Mouse (Mus musculus): ENCODE measurements at regions not wholly inside any gene's neighbourhood (a gene's known extent, or its start where the extent isn't known, plus 50 kb on each side); places are given as distances from the start of the nearest gene placed in this dataset.

DNA sequence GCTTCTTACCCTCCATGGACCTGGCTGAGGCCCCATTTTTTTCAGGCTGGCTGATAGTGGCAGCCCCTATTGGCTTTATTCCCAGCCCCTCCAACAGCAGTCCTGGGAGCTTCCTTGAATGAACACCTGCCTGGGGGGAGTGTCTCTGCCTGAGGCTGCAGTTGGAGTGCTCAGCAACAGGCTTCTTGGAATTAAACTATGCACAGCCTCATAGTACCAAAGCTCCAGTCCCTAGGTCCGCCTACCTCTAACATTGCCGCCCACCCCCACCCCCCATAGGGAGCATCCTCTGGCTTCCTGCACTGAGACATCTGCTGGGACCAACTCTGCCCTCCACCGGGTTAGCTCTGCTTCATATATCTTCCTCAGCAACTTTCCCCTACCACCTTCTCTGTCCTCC is 133.3 kb upstream of the Rybp start:
- TF ChIP-seq HCFC1 (IDR thresholded peaks at IDR 0.05; ENCODE audit: borderline replicate concordance, insufficient read depth, low read length) (no peak), CHD2 (IDR thresholded peaks at IDR 0.05; ENCODE audit: low read depth, low read length) (no peak)

Data from ES-E14 (cell line).